Mouse (Mus musculus): ENCODE results near the gene Pot1b.

DNA sequence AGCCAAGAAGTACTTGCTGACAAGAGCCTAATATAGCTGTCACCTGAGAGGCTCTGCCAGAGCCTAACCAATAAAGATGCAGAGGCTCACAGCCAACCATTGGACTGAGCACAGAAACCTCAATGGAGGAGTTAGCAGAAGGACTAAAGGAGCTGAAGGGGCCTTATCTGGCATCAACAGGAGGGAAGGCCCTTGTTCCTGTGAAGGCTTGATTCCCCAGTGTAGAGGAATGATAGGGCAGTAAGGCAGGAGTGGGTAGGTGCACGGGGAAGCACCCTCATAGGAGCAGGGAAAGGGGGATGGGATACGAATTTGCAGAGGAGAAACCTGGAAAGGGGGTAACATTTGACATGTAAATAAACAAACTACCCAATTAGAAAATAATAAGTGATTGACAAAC is 51.3 kb downstream of the Pot1b start:
- no peak for TF ChIP-seq CTCF (IDR thresholded peaks at IDR 0.05; ENCODE audit: extremely low read depth, insufficient read depth, insufficient read length, insufficient replicate concordance)
- no peak for TF ChIP-seq POLR2A (IDR thresholded peaks at IDR 0.05; ENCODE audit: low read depth, low read length)
